Mouse (Mus musculus) brain, embryonic 18.5 days (tissue): ENCODE measurements around the gene Cyth1.

ENCODE experiments used
- DNase-seq: peaks from one replicate; pipeline ENCODE4 v3.0.0-alpha.2; 2012; ENCODE audit warnings: low read depth, low spot score

Gene Cyth1

GRCm38 (mm10) chr11:118223416-118224067 is 24.9 kb downstream of the Cyth1 start:
- DNase-seq = no peak

GRCm38 (mm10) chr11:118222917-118223316 is 25.5 kb downstream of the Cyth1 start:
- no peak for DNase-seq

- no peak for DNase-seq
These were observed 26.0 kb downstream of the Cyth1 start for GRCm38 (mm10) chr11:118222351-118222885.

GRCm38 (mm10) chr11:118220561-118221262 is 27.7 kb downstream of the Cyth1 start:
- no peak for DNase-seq

GRCm38 (mm10) chr11:118219066-118219465 is 29.3 kb downstream of the Cyth1 start:
- DNase-seq = no peak

GRCm38 (mm10) chr11:118216468-118216867 is 31.9 kb downstream of the Cyth1 start:
- no peak for DNase-seq

GRCm38 (mm10) chr11:118215928-118216458 is 32.4 kb downstream of the Cyth1 start:
- no peak for DNase-seq

GRCm38 (mm10) chr11:118212636-118213112 is 35.7 kb downstream of the Cyth1 start:
- no peak for DNase-seq

GRCm38 (mm10) chr11:118211749-118212635 is 36.4 kb downstream of the Cyth1 start:
- no peak for DNase-seq

GRCm38 (mm10) chr11:118210962-118211361 is 37.4 kb downstream of the Cyth1 start:
- DNase-seq = no peak

- no peak for DNase-seq
These were observed 38.3 kb downstream of the Cyth1 start for GRCm38 (mm10) chr11:118210116-118210515.

GRCm38 (mm10) chr11:118209376-118209775 is 39.0 kb downstream of the Cyth1 start:
- no peak for DNase-seq

- no peak for DNase-seq
These were observed 39.6 kb downstream of the Cyth1 start for GRCm38 (mm10) chr11:118208672-118209272.

GRCm38 (mm10) chr11:118207424-118208033 is 40.9 kb downstream of the Cyth1 start:
- DNase-seq = no peak

- no peak for DNase-seq
These were observed 42.1 kb downstream of the Cyth1 start for GRCm38 (mm10) chr11:118206267-118206666.

- DNase-seq = no peak
These were observed 44.9 kb downstream of the Cyth1 start for GRCm38 (mm10) chr11:118203469-118203868.

GRCm38 (mm10) chr11:118202410-118203233 is 45.8 kb downstream of the Cyth1 start:
- peak; percentile 74 for DNase-seq

GRCm38 (mm10) chr11:118201833-118202409 is 46.5 kb downstream of the Cyth1 start:
- DNase-seq = no peak
